Mouse (Mus musculus) stomach, postnatal 0 days (tissue): ENCODE measurements around the gene Mecr. TPM values are rescaled to one million over a fixed set of nuclear protein-coding genes. Genes with fewer than 3 reads are reported as not detected.

Experiments used
- ATAC-seq: fragments of 200-750 bp; cut with Nextera tagmentation; 2 replicates; pipeline ENCODE4 v1.8.0; 2017; ENCODE audit not compliant: low FRiP score, low TSS enrichment
- DNase-seq: peaks from one replicate; pipeline ENCODE4 v3.0.0-alpha.2; 2016; ENCODE audit warnings: low spot score
- H3K27ac ChIP-seq: fragments of 300-500 bp; sonication (generic); replicated peaks from 2 replicates; pipeline ENCODE4 v1.5.1; 2014; ENCODE audit warnings: mild to moderate bottlenecking, control low read depth
- H3K27me3 ChIP-seq: fragments of 300-500 bp; sonication (generic); 2 replicates; pipeline ENCODE4 v1.6.1; 2014; ENCODE audit warnings: low read length; ENCODE audit not compliant: control insufficient read depth, insufficient read depth
- H3K36me3 ChIP-seq: fragments of 300-500 bp; sonication (generic); 2 replicates; pipeline ENCODE4 v1.6.1; 2014; ENCODE audit warnings: low read length, mixed read lengths; ENCODE audit not compliant: control insufficient read depth, insufficient read depth
- H3K4me1 ChIP-seq: fragments of 300-500 bp; sonication (generic); replicated peaks from 2 replicates; pipeline ENCODE4 v1.6.1; 2014; ENCODE audit warnings: antibody characterized with exemption; ENCODE audit not compliant: control insufficient read depth, insufficient read depth
- H3K4me2 ChIP-seq: fragments of 300-500 bp; sonication (generic); replicated peaks from 2 replicates; pipeline ENCODE4 v1.6.1; 2014; ENCODE audit warnings: low read depth, mild to moderate bottlenecking, control low read depth, moderate library complexity
- H3K4me3 ChIP-seq: fragments of 300-500 bp; sonication (generic); 2 replicates; pipeline ENCODE4 v1.5.1; 2014; ENCODE audit warnings: low read depth, low read length, control low read depth
- H3K9ac ChIP-seq: fragments of 300-500 bp; sonication (generic); 2 replicates; pipeline ENCODE4 v1.6.1; 2014; ENCODE audit warnings: mild to moderate bottlenecking, low read length, control low read depth, mixed read lengths
- H3K9me3 ChIP-seq: fragments of 300-500 bp; sonication (generic); 2 replicates; pipeline ENCODE4 v1.6.1; 2016; ENCODE audit warnings: low read length; ENCODE audit not compliant: control insufficient read depth
- CTCF ChIP-seq: IDR thresholded peaks from 2 replicates; pipeline ENCODE4 v1.5.1; 2016; ENCODE audit warnings: antibody characterized with exemption, low read depth, mild to moderate bottlenecking, moderate library complexity
- EP300 ChIP-seq: optimal IDR thresholded peaks from 2 replicates; pipeline ENCODE3; 2016; ENCODE audit warnings: antibody characterized with exemption
- WGBS: fragments of 180-500 bp; shearing (Covaris S2); extraction: QIAGEN DNeasy Blood & Tissue Kit; methylation state at CpG from one replicate; pipeline ENCODE4 v1.1.7; 2014; 5-methylcytosine and 5-hydroxymethylcytosine counted together
- polyA plus RNA-seq: library from polyadenylated mRNA; unstranded; fragments of >200 nt; fragmentation: Nextera tagmentation; extraction: Ambion mirVana; gene quantifications from 2 replicates; pipeline ENCODE4 v1.2.1, GENCODE M21; 2015

Gene Mecr
- polyA plus RNA-seq, 1 experiment from 2014 or later: 47.2 TPM

- Histone ChIP-seq H3K36me3 (no peaks in the 10 kb centered on the region; the same call in 1 of the 2 replicates), H3K27ac (no peak overlapping the region), H3K9me3 (no peaks in the 10 kb centered on the region), H3K4me2 (no peak overlapping the region), H3K4me1 (no peaks in the 10 kb centered on the region; the same call in 1 of the 2 replicates), H3K27me3 (no peaks in the 10 kb centered on the region), H3K9ac (no peak overlapping the region), H3K4me3 (no peak overlapping the region)
- DNase-seq: no peak
- WGBS: 72% methylated on average over 6 of the region's 6 CpGs
- TF ChIP-seq CTCF: no peak
- ATAC-seq: no peak
Observed at GRCm38 (mm10) chr4:131885376-131885775, 42.1 kb downstream of the Mecr start.

- Histone ChIP-seq H3K27ac (no peak overlapping the region), H3K4me1 (no peaks in the 10 kb centered on the region; the same call in 1 of the 2 replicates), H3K36me3 (peaks cover 11% of the 10 kb centered on the region; the same call in 1 of the 2 replicates), H3K27me3 (no peaks in the 10 kb centered on the region), H3K4me3 (no peak overlapping the region), H3K9me3 (no peaks in the 10 kb centered on the region), H3K4me2 (no peak overlapping the region), H3K9ac (no peak overlapping the region)
- WGBS: 59% methylated on average over 1 of the region's 1 CpGs
- TF ChIP-seq CTCF (no peak), EP300 (no peak)
- DNase-seq (no peak), ATAC-seq (no peak)
Observed at GRCm38 (mm10) chr4:131888564-131888963, 45.3 kb downstream of the Mecr start.

GRCm38 (mm10) chr4:131890692-131891091, 47.4 kb downstream of the Mecr start:
- Histone ChIP-seq H3K9ac (no peak overlapping the region), H3K4me2 (no peak overlapping the region), H3K36me3 (peaks cover 17% of the 10 kb centered on the region; the same call in 1 of the 2 replicates), H3K4me3 (no peak overlapping the region), H3K27ac (no peak overlapping the region), H3K27me3 (no peaks in the 10 kb centered on the region), H3K4me1 (no peaks in the 10 kb centered on the region), H3K9me3 (no peaks in the 10 kb centered on the region)
- no peak for TF ChIP-seq CTCF
- 76% methylated on average over 3 of the region's 3 CpGs for WGBS
- ATAC-seq: no peak
- no peak for DNase-seq

GRCm38 (mm10) chr4:131897109-131897508, 53.8 kb downstream of the Mecr start:
- WGBS: 88% methylated on average over 5 of the region's 5 CpGs
- H3K27me3 ChIP-seq: no peaks in the 10 kb centered on the region
- no peak for DNase-seq
- peaks cover 46% of the 10 kb centered on the region for H3K36me3 ChIP-seq
- no peak overlapping the region for H3K9ac ChIP-seq
- H3K4me1 ChIP-seq: no peaks in the 10 kb centered on the region
- 0 out of 2 replicates have a peak, but pooled peaks have one; percentile 21 for ATAC-seq
- no peaks in the 10 kb centered on the region for H3K9me3 ChIP-seq
- H3K4me2 ChIP-seq: no peak overlapping the region
- H3K4me3 ChIP-seq: no peak overlapping the region
- H3K27ac ChIP-seq: peak overlapping the region; percentile 40; the same call in 1 of the 2 replicates
- TF ChIP-seq EP300 (no peak), CTCF (no peak)

GRCm38 (mm10) chr4:131897787-131898186, 54.5 kb downstream of the Mecr start:
- no peak overlapping the region for H3K4me2 ChIP-seq
- 74% methylated on average over 8 of the region's 8 CpGs for WGBS
- H3K9me3 ChIP-seq: no peaks in the 10 kb centered on the region
- peak; percentile 97 for ATAC-seq
- TF ChIP-seq EP300 (no peak), CTCF (no peak)
- H3K27ac ChIP-seq: no peak overlapping the region
- H3K9ac ChIP-seq: no peak overlapping the region
- DNase-seq: peak; percentile 70
- peaks cover 43% of the 10 kb centered on the region for H3K36me3 ChIP-seq
- H3K27me3 ChIP-seq: no peaks in the 10 kb centered on the region
- no peak overlapping the region for H3K4me3 ChIP-seq
- H3K4me1 ChIP-seq: no peaks in the 10 kb centered on the region

- Histone ChIP-seq H3K27me3 (no peaks in the 10 kb centered on the region), H3K9me3 (no peaks in the 10 kb centered on the region), H3K4me1 (no peaks in the 10 kb centered on the region), H3K36me3 (peaks cover 35% of the 10 kb centered on the region), H3K4me3 (no peak overlapping the region), H3K9ac (no peak overlapping the region), H3K27ac (no peak overlapping the region), H3K4me2 (no peak overlapping the region)
- no peak for DNase-seq
- no peak for ATAC-seq
- WGBS: 86% methylated on average over 12 of the region's 12 CpGs
- TF ChIP-seq CTCF (no peak), EP300 (no peak)
Observed at GRCm38 (mm10) chr4:131898503-131899179, 55.4 kb downstream of the Mecr start.
